Mouse (Mus musculus) E14TG2a.4 (cell line): ENCODE results near the gene Rab3d.

Experiments
- CTCF ChIP-seq: conservative IDR thresholded peaks from 2 replicates; pipeline ENCODE4 v1.5.1; 2014; ENCODE audit warnings: low read length
- POU5F1 ChIP-seq: IDR thresholded peaks from 2 replicates; pipeline ENCODE4 v1.6.1; 2014; ENCODE audit warnings: low read length, borderline replicate concordance

DNA sequence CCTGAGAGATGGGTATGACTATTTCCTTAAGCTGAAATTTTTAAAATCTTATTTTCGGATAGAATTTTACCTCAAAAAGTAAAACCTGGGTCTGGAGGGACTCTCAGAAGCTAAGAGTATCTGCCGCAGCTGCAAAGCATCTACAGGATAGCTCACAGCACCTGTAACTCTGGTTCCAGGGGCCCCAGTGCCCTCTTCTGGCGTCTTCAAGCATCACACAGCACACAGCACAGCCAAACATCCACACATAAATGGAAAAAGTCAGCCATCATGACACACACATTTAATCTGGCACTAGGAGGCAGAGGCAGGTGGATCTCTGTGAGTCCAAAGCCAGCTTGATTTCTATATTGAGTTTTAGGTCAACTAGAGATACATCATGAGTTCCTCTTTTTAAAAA, 41.4 kb downstream of the Rab3d start:
- TF ChIP-seq CTCF = peak; percentile 37
- TF ChIP-seq POU5F1 = no peak
